Mouse (Mus musculus): Measurements from ENCODE around the gene Socs2.

- TF ChIP-seq TAL1 (IDR thresholded peaks at IDR 0.05; ENCODE audit: low read length) (no peak), GATA1 (IDR thresholded peaks at IDR 0.05; ENCODE audit: low read length) (no peak)
These were observed 48.5 kb upstream of the Socs2 start for GRCm38 (mm10) chr10:95465485-95465896.
